Mouse (Mus musculus) left cerebral cortex, postnatal 14 days (tissue): ENCODE results near the gene Gm10375. TPM values are rescaled to one million over a fixed set of nuclear protein-coding genes. Genes with fewer than 3 reads are reported as not detected.
"Not testable (repeated sequence)": the region's sequence is repeated elsewhere in the genome, so short reads cannot be mapped to it uniquely, and the experiment has no call there.

Experiments used
- DNase-seq, 2 experiments: peaks; one replicate each; pipeline ENCODE4 v3.0.0; 2021 to 2022; ENCODE audit warnings: low spot score in 2 of 2, mixed read lengths in 1 of 2
- intact Hi-C: fragments of 180-260 bp; cut with DNase I; formaldehyde crosslinking; loops from one replicate; pipeline ENCODE4 v1.15.1; 2025
- long read RNA-seq, 2 experiments: library from polyadenylated mRNA; stranded (forward); transcript quantifications; one replicate each; pipeline ENCODE4 v2.0.0; 2021
- total RNA-seq, 2 experiments: library from RNA; stranded (reverse); gene quantifications; 2 replicates each; pipeline ENCODE4 v1.2.3; 2021

The Gm10375 gene
- not detected for total RNA-seq
- long read RNA-seq, experiment 1: 0 reads
- long read RNA-seq, experiment 2: 0 reads

DNA sequence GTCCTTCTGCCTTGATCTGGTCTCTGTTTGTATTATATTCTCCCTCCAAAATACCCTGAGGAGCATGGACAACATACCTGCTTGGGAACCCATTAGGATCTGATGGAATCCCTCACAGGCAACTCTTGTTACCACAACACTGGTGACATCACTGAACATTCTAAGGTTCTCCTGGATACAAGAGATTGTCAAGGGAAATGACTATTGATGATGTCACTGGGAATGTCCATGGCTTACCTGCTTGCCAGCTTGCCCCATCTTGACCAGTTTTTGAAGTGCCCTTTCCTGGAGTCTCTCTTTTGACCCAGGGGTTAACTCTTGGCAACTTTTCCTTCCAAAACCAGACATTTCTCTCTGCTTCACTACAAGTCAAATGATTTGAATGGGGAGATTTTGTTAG, at the start of gene Gm10375:
Gene Gm10375 (minus strand): TSS at position 101 of the 400 bp plus-strand sequence.
- DNase-seq, intact Hi-C loops: not testable (repeated sequence)

- intact Hi-C loops, DNase-seq: not testable (repeated sequence)
These were observed 28.8 kb downstream of the Gm10375 start, which contains the start of gene Gm17654 for GRCm38 (mm10) chr14:43579046-43579445. Gene Gm17654, minus strand, starts transcription at chr14:43579146.

DNA sequence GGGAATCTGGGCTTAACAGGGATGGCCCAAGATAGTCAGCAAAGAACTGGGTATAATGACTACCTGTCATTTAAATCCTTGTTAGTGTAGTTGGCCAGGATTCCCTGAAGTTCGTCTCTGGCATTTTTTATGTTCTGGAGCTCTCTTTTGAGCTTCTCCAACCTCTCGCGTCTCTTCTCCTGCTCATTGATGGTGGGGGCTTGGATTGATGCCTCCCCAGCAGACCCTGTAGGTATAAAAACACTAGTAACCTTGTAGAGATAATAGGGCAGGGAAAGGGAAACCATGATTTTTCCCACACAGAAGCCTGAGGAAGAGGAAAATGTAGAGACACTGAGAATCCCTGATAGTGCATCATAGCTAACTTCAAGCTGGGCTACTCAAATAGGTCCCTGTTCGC, 29.8 kb downstream of the Gm10375 start:
- intact Hi-C loops, DNase-seq: not testable (repeated sequence)

Other genes starting within 250 kb of the Gm10375 start
- not detected for gene Gm8138, start 191.7 kb downstream of the Gm10375 start, total RNA-seq
- under 1 TPM; 0.36 to 0.40 TPM for gene Gm5799, start 64.4 kb downstream of the Gm10375 start, total RNA-seq
- not detected for gene Gm17654, start 28.9 kb downstream of the Gm10375 start, total RNA-seq
- not detected for gene Gm8165, start 69.2 kb upstream of the Gm10375 start, total RNA-seq
- gene Gm7324, start 89.8 kb upstream of the Gm10375 start, total RNA-seq: 1 to 10 TPM; 1.9 to 2.3 TPM
- not detected for gene Gm16506, start 119.5 kb upstream of the Gm10375 start, total RNA-seq
- gene Gm6526, start 139.9 kb upstream of the Gm10375 start, total RNA-seq: not detected
- not detected for gene Gm8180, start 176.7 kb upstream of the Gm10375 start, total RNA-seq